Mouse (Mus musculus) large intestine, adult 2 months (tissue): ENCODE results near the gene Kcng4. TPM values are rescaled to one million over a fixed set of nuclear protein-coding genes. Genes with fewer than 3 reads are reported as not detected.
A peak's percentile ranks its signal among the peaks of the same experiment; 100 is the strongest.

Experiments
- DNase-seq: peaks from one replicate; pipeline ENCODE4 v3.0.0-alpha.2; 2012; ENCODE audit warnings: low read depth, low spot score
- WGBS: fragments of 180-500 bp; shearing (Covaris S2); methylation state at CpG from one replicate; pipeline ENCODE4 v1.1.7; 2018; 5-methylcytosine and 5-hydroxymethylcytosine counted together
- polyA plus RNA-seq: library from polyadenylated mRNA; depleted of rRNA; stranded (reverse); fragments of >200 nt; gene quantifications from 2 replicates; pipeline ENCODE4 v1.2.3, GENCODE M21; 2012

The Kcng4 gene
- polyA plus RNA-seq, 1 experiment = 0.89 TPM

- WGBS = 68% methylated on average over 17 of the region's 17 CpGs
- no peak for DNase-seq
Observed at GRCm38 (mm10) chr8:119644429-119644960, 9.0 kb upstream of the Kcng4 start.

GRCm38 (mm10) chr8:119642960-119643359, 7.5 kb upstream of the Kcng4 start:
- no peak for DNase-seq
- 95% methylated on average over 1 of the region's 1 CpGs for WGBS

- 34% methylated on average over 5 of the region's 5 CpGs for WGBS
- no peak for DNase-seq
Observed at GRCm38 (mm10) chr8:119641058-119641457, 5.6 kb upstream of the Kcng4 start.

- peak; percentile 73 for DNase-seq
- 8% methylated on average over 7 of the region's 7 CpGs for whole genome bisulfite sequencing
Observed at GRCm38 (mm10) chr8:119639798-119640197, 4.3 kb upstream of the Kcng4 start.

- WGBS = 53% methylated on average over 6 of the region's 6 CpGs
- no peak for DNase-seq
Observed at GRCm38 (mm10) chr8:119638261-119638660, 2.8 kb upstream of the Kcng4 start.

GRCm38 (mm10) chr8:119637381-119637780, 1.9 kb upstream of the Kcng4 start:
- 91% methylated on average over 4 of the region's 4 CpGs for WGBS
- DNase-seq = no peak

- WGBS = 56% methylated on average over 7 of the region's 7 CpGs
- no peak for DNase-seq
Observed at GRCm38 (mm10) chr8:119636766-119637165, 1.3 kb upstream of the Kcng4 start.

- WGBS = 61% methylated on average over 2 of the region's 2 CpGs
- no peak for DNase-seq
Observed at GRCm38 (mm10) chr8:119635958-119636357, 478 bp upstream of the Kcng4 start.

GRCm38 (mm10) chr8:119634616-119635336, 704 bp downstream of the Kcng4 start:
- WGBS = 63% methylated on average over 14 of the region's 14 CpGs
- DNase-seq = no peak

- DNase-seq = no peak
- WGBS = 70% methylated on average over 29 of the region's 29 CpGs
Observed at GRCm38 (mm10) chr8:119632909-119633308, 2.6 kb downstream of the Kcng4 start.

GRCm38 (mm10) chr8:119632246-119632645, 3.2 kb downstream of the Kcng4 start:
- DNase-seq = no peak
- WGBS = 74% methylated on average over 9 of the region's 9 CpGs

- no peak for DNase-seq
- 60% methylated on average over 3 of the region's 3 CpGs for WGBS
Observed at GRCm38 (mm10) chr8:119630841-119631240, 4.6 kb downstream of the Kcng4 start.

GRCm38 (mm10) chr8:119627613-119628359, 7.7 kb downstream of the Kcng4 start:
- DNase-seq = peak; percentile 45
- WGBS = 55% methylated on average over 10 of the region's 10 CpGs

GRCm38 (mm10) chr8:119627199-119627598, 8.3 kb downstream of the Kcng4 start:
- WGBS = 95% methylated on average over 7 of the region's 7 CpGs
- no peak for DNase-seq

- WGBS = 90% methylated on average over 22 of the region's 22 CpGs
- no peak for DNase-seq
Observed at GRCm38 (mm10) chr8:119625788-119626187, 9.7 kb downstream of the Kcng4 start.

- WGBS = 94% methylated on average over 7 of the region's 7 CpGs
- no peak for DNase-seq
Observed at GRCm38 (mm10) chr8:119624916-119625315, 10.6 kb downstream of the Kcng4 start.

GRCm38 (mm10) chr8:119623744-119624143, 11.7 kb downstream of the Kcng4 start:
- DNase-seq = no peak
- 52% methylated on average over 1 of the region's 1 CpGs for whole genome bisulfite sequencing

- DNase-seq = no peak
- WGBS = 89% methylated on average over 8 of the region's 8 CpGs
Observed at GRCm38 (mm10) chr8:119623061-119623460, 12.4 kb downstream of the Kcng4 start.

- no peak for DNase-seq
- 73% methylated on average over 4 of the region's 4 CpGs for WGBS
Observed at GRCm38 (mm10) chr8:119622555-119622954, 12.9 kb downstream of the Kcng4 start.

- WGBS = 77% methylated on average over 14 of the region's 14 CpGs
- no peak for DNase-seq
Observed at GRCm38 (mm10) chr8:119620848-119621465, 14.5 kb downstream of the Kcng4 start.
